Mouse (Mus musculus) 416B (cell line): ENCODE measurements around the gene Olfr1424.
"Not testable (repeated sequence)": the region's sequence is repeated elsewhere in the genome, so short reads cannot be mapped to it uniquely, and the experiment has no call there.

Source experiments
- DNase-seq: peaks from one replicate; pipeline ENCODE4 v3.0.0; 2011; ENCODE audit warnings: low read depth

The Olfr1424 gene

DNA sequence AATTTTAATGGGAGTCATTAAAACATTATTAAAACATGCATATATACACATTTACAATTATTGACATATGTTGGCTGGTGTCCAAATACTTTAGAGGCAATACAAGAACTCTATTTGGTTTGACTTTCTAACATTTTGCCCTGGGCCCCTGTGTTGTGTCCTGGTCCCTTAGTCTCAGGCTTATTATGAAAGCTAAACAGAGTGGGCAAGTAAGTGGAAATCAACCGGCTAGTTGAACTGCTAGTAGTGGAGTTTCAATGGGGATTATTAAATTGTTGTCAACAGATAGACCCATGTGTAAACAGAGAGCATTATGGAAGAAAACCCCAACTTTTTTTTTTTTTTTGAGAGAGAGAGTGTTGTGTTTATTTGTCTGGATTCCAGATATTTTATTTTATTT, at the start of gene Olfr1424:
Olfr1424 (minus strand) TSS at position 101 of the 400 bp plus-strand sequence.
- DNase-seq = not testable (repeated sequence)

DNA sequence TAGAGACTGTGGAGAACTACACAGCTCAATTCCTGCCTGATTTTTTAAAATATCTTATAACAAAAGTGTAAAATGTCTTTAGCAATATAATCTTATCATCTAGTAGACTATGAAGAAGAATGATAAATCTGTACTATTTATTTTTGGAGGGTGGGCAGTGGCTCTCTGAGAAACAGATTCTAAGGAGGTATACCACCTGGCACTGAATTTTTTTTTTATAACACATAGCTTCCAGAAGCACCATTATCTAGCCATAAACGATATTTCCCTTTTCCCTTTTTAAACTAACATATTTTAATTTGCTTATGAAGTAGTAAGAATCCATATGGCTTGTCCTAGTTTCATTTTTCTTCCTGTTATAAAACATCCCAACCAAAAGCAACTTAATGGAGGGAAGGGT, 42.1 kb upstream of the Olfr1424 start:
- no peak for DNase-seq

DNA sequence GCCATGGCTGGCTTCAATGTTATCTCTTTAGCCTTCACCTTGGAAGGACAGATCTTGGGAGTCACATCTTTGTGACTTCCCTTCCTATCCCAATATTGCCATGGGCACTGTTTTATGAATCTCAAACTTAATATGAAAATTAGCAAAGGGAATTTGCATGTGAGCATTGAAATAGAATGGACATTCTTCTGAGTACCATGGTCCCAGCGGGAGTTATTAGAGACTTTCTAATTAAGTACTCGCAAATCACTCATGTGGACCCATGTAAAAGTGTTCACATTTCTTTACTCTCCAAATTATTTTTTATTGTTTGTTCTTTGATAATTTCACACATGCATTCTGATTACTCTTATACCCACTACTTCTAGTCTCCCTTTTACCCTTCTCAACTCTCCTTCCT, 40.8 kb upstream of the Olfr1424 start, which contains the start of gene Olfr1427:
Olfr1427 (minus strand) TSS at position 101 of the 400 bp plus-strand sequence.
- no peak for DNase-seq

DNA sequence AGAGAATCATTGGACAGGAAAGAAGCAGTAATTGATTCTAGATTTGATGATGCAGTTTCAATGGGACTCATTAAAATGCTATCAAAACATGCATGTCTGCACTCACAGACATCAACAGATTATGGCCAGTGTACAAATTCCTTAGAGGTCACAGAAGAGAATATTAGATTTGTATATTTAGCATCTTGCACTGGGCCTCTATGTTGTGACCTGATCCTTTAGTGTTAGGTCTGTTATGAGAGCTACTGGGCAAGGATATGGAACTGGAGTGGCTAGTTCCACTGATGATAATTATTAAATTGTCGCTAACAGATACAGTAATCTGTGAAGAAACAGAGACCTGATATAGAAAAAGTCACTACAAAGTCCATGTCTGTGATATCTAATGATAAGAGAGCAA, 29.4 kb upstream of the Olfr1424 start, which contains the start of gene Olfr1426:
Olfr1426 (minus strand) TSS at position 101 of the 400 bp plus-strand sequence.
- no peak for DNase-seq

DNA sequence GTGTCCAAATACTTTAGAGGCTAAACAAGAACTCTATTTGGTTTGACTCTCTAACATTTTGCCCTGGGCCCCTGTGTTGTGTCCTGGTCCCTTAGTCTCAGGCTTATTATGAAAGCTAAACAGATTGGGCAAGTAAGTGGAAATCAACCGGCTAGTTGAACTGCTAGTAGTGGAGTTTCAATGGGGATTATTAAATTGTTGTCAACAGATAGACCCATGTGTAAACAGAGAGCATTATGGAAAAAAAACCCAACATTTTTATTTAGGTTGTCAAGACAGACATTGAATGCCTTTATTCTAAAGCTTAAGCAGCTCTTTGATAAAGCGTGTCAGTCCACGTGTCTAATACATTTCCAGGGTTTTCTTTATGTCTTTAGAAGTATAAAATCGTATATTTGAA, 15.1 kb upstream of the Olfr1424 start, which contains the start of gene Olfr1425:
Olfr1425 (minus strand) TSS at position 101 of the 400 bp plus-strand sequence.
- DNase-seq = not testable (repeated sequence)

DNA sequence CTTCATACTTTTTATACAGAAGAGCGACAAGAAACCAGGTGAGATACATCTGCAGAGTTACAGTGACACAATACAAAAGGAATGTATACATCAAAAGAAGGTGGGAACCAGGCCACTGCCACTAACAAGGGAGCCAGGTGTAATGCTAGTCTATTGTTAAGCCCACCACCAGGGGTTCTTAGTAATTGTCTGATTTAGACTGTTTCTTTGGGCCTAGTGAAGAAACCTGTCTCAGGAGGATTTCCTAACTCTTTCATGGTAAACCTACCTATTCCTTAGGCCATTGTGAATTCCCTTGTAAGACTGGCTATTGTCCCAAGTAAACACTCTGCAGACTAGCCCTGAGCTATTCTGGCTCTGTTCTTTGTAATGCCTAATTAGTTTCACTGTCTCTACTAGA, 7.1 kb upstream of the Olfr1424 start:
- DNase-seq = not testable (repeated sequence)

DNA sequence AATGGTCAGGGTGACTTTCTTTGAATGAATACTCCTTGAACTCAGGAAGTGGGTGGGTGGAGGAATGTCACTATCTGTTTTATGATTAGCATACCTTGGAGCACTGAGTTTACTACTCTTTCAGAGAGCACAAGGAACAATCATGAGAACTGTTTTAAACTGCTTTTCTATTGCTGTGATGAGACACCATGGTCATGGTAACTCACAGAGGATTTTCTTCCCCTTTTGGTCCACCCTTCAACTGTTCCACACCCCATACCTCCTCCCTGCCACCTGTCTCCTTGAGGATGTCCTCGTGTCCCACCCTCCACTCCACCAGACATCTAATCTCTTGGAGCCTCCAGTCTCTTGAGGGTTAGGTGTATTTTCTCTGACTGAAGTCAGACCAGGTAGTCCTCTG, 5.3 kb upstream of the Olfr1424 start:
- not testable (repeated sequence) for DNase-seq

DNA sequence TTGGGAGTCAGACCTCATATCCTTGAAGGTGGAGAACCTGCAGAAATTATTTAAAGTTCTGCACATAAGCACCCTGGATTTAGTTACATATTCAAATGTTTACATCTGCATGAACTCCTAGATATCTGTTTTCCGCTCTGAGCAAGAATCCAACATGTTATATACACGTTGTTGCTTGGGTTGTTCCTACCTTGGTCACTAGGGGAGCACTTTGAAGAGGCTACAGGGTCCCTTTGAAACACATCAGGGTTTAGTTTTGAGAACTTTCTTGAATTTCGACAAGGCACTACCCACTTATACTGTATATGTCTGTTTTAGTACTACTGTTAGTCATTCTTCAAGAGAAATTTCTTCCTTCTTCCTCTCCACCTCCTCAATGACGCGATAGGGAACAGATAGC, 19.3 kb downstream of the Olfr1424 start:
- DNase-seq = no peak

DNA sequence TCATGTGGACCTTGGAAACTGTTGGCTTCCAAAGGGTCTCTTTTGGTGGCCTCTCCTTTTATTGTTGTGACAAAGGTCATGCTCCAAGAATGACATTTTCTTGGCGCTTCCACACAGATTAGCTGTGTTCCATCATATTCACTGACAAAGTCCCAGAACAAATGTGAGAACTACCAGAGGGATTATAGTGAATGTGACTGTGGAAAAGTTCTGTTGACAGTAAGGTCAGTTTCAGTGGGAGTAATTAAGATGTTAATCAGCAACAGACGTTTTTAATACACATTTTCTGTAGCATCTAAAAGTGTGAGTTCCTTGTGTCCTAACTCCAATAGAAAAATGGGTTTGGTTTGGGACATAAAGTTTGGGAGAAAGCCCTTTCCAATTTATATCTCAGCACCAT, 21.3 kb downstream of the Olfr1424 start, which contains the start of gene Olfr1423:
Olfr1423 (minus strand) TSS at position 101 of the 400 bp plus-strand sequence.
- DNase-seq = no peak

DNA sequence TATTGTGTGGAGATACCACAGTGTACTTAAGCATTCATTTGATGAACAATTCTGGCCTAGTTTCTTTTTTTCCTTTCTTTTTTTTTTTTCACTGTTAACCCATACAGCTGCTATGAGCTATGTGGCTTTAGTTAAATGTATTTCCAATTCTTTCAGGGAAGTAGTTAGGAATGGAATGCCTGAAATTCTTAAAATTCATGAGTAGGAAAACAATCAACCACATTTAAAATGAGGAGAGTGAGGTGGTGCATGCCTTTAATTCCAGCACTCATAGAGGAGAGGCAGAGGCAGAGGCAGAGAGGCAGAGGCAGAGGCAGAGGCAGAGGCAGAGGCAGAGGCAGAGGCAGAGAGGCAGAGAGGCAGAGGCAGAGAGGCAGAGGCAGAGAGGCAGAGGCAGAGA, 24.8 kb downstream of the Olfr1424 start:
- DNase-seq = no peak

DNA sequence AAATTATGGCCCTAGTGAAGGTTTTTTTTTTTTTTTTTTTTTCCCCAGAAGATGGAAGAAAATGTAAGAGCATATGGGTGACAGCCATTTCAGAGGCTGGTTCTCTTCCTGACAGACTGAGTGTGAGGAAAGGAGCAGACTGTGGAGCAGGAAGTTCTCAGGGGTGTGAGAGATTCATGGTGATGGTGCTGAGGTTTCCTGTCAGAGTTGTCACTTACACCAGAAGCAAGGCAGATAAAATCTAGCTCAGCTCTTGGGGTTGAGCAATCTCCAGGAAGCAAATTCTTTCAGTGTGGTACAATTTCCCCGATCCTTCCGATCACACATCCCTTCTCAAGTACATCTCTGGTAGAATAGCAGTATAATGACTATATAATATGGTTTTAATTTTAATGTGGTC, 35.9 kb downstream of the Olfr1424 start:
- DNase-seq = peak; percentile 80

DNA sequence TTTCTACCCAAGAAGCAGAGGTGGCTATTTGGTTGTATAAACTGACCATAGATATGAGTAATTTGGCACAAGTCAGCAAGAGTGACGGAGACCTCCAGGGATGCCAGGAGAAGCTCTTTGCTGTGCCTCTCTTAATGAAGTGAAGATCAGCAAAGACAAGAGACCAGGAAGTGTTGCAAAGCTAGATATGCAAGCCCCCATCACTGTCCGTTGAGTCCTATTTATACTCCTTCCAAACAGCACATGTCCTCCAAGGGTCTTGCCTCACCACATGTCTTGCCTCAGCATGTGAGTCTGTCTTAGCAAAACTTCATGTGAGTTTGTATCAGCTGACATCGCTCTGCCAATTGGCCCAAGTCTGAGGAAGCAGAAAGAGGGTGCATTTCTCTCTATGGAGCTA, 37.1 kb downstream of the Olfr1424 start:
- peak; percentile 60 for DNase-seq

DNA sequence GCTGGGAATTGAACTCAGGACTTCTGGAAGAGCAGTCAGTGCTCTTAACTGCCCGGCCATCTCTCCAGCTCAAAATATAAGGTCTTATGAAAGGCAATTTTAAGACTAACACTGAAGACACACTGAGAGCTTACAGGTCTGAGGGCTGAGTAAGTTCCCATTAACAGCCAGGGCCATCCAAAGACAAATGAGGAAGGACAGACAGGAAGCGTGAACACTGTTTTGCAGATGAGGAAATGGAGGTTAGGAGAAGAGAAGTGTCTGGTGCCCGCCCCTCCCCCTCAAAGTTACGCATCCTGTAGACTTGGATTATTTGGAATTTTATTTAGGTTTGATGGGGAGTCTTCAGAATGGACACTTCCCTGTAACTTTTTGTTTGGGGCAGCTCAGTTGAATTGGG, 38.3 kb downstream of the Olfr1424 start:
- peak; percentile 31 for DNase-seq

DNA sequence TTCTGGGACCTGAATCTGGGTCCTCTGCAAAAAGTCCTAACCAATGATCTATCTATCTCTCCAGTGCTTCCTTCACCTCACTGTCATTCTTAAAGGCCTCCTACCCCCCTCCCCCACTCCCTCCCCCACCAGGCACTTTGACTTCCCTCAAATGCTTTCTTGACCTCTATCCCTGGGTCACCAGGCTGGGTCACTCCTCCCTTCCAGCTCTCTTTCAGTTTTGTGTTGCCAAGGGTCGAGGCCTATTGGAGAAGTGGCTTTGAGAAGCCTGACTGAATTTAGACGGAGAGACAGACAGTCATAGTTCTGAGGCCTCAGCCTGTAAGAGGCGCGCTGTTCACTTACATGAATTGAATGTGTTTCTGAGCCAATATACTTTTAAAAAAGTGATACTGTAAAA, 46.3 kb downstream of the Olfr1424 start:
- no peak for DNase-seq

DNA sequence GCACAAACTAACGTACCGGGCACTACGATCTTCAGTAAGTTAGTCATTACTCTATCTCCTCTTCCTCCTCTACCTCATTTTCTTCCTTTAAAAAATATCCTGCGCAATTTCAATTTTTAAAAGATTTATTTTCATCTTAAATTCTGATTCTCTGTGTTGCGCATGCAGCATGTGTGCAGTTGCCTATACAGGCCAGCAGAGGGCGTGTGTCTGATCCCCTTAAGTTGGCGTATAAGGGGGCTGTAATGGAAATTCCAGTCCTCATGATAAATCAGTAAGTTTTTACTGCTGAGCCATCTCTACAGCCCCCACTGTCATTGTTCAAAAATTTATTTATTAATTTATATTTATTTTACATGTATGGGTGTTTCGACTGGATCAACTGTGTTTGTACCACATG, 46.8 kb downstream of the Olfr1424 start:
- peak; percentile 40 for DNase-seq

DNA sequence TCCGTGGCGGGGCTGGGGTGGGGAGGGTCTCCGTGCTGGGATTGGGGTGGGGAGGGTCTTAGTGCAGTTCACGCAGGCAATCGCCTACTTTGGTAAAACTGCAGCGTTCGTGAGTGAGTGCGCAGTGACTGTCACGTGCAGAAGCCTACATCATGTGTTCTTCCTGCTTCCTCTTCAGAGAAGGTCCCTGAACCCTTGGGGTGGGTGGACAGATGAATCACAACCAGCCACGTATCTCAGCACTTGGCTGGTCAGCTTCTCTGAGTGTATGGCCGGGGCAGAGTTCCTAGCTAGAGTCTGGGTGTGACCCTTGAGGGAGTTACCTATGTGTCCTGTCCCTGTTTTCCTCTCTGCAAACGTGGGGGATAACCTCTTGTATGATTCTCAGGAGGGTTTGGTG, 49.3 kb downstream of the Olfr1424 start:
- DNase-seq = peak; percentile 85

DNA sequence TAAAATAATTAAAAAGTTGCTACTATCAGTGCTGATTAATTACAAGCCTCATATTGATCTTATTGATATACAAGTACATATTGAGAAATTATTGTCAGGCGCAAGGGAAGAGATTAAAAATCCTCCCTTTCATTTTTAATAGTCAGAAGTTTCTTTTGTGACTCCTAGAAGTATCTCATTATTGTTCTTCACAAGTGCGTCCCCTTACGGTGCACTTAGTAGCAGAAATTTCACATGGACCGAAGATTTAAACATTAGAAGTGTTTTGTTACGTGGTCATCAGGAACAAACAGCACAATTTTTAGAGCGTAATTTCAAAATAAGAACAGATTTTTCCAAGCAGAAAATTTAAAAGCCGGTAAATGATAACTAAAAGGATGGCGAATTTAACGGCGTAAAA, 49.9 kb downstream of the Olfr1424 start:
- DNase-seq = no peak

DNA sequence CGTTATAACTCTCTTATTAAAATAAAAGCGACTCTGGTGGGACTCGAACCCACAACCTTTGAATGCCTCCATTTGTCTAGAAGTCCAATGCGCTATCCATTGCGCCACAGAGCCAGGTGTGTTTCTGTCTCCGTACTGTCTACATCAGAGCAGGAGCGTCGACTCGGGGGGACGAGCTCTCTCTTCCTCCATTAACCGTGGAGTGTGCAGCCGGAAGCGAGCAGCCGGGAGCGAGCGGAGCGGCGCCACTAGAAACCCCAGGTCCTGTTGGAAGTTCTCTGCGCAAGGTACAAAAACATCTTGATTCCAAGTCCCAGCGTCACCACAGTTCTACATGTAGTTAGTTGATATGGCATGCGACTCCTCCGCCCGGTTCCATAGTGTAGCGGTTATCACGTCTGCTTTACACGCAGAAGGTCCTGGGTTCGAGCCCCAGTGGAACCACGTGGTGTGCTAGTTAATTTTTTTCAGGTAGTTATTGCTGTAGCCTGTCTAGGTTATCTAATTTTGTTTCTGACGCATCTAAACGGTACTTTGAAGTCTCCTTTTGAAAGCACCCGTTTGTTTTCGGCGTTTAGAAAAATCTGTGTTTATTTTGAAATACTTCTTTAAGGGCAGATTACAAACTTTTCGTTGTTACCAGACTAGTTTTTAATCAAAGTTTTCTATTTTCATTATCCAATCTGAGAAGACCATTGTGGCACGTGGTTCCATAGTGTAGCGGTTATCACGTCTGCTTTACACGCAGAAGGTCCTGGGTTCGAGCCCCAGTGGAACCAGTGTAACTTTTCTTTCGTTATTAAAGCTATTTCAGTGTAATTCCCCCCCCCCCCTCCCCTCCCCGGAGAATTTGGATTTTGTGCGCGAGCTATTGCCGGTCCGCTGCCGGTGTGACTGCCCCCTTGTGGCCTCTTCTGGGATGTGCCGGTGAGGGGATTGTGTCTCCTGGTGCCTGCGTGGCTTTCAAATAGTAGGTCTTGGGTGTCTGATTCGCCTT, 50.6 kb downstream of the Olfr1424 start:
- peak; percentile 96 for DNase-seq

DNA sequence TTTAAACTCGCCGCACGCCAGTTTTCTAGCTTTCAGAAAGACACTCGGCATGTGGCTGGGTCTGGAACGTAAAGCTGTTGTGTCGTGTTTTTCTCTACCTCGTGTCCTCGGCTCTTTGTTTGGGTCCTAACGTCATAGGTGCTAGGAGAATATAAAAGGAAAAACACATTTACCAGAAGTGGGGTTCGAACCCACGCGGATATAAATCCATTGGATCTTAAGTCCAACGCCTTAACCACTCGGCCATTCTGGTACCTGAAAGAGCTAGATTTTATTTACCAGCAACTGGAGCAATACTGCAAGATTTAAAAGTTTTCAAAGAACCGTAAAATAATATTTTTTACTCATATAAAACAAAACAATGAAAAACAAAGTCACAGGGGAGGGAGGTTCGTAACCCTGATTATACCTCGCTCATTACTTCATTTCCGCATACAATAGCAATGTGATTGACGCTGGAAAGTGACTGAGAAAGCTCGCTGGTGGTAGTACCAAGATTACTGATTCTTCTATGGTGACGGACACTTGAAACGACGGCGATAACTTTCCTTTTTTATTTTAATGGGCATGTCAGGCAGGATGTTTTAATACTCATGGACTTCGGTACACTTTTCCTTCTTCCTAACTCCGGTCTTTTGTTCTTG, 51.4 kb downstream of the Olfr1424 start:
- peak; percentile 97 for DNase-seq

DNA sequence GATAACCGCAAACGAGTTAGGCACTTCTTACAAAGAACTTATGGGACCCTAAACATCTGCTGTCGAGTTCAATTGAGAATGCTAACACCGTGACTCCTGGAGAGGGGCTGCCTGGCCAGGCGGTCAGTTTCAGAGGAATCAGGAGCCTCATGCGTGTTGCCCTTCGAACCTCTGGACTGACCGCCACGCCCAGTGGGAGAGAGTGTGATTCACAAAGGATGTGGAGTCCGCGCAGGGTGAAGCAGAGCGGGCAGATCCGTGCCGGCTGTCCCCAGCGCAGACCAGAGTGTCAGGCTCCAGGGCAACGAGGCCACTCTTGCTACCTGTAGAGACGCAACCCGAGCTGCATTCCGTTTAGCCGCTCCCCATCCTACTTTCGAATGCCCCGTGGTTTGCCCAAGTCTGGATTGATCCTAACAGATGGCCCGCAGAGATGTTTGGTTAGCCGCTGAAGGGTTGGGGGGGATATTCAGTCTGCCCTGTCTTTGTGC, 52.2 kb downstream of the Olfr1424 start:
- peak; percentile 85 for DNase-seq

DNA sequence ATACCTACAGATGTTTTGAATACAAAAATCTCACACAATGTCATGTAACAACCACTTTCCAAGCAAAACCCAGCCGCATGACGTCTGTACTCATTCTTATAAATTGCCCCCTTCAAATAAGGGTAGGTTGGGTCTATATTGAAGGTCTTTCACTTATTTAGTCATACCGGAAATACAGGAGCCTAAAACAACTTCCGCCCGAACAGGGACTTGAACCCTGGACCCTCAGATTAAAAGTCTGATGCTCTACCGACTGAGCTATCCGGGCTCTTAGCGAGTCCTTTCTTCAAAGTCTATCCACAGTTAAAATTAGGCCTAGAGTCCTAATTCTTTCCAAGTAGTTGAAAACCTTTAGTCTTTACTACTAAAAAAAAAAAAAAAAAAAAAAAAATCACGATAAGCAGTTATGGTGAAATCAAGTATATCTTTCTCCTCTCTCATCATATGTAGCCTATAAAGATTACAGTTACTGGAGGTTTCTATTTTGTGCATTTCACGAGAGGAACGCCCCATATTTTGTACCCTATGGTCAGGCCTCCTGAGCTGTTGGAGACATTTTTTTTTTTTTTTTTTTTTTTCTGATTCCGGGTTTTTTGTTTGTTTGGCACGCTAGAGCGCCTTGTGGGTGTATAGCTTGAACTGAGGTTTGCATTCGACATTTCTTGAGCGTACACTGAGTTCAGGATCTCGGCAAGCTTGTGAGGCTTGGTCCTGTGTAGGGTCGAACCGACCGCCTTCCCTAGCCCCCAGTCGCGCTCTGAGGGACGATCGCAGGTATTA, 52.8 kb downstream of the Olfr1424 start:
- DNase-seq = peak; percentile 96
